Mouse (Mus musculus): ENCODE data around the gene Mbd4. TPM values are rescaled to one million over a fixed set of nuclear protein-coding genes. Genes with fewer than 3 reads are reported as not detected.

Gene Mbd4
- 22.2 and 24.5 TPM in 2 replicates for polyA plus RNA-seq (2014; fragmentation: Nextera tagmentation; extraction: Ambion mirVana)

GRCm38 (mm10) chr6:115853091-115853813 lies at the start of gene Mbd4, which contains the start of gene Ift122:
Mbd4 (minus strand) TSS chr6:115853371.
Ift122 (plus strand) TSS chr6:115853470.
- no peaks in the 10 kb centered on the region for H3K27me3 ChIP-seq (ENCODE audit: control insufficient read depth, insufficient read depth, low read length)
- H3K36me3 ChIP-seq (ENCODE audit: control insufficient read depth, insufficient read depth, low read length), result no peaks in the 10 kb centered on the region
- peak within 1 kb of the TSS; percentile 71 for H3K4me2 ChIP-seq (replicated peaks; ENCODE audit: low read depth, low read length)
- peak within 1 kb of the TSS; percentile 62 for H3K4me3 ChIP-seq (ENCODE audit: low read depth, low read length)
- WGBS, result under 1% methylated on average over 51 of the region's 51 CpGs
- DNase-seq (ENCODE audit: low spot score) (peak; percentile 99), ATAC-seq (ENCODE audit: low FRiP score) (peak; percentile 99)
- H3K9me3 ChIP-seq (ENCODE audit: control insufficient read depth, low read length), result no peaks in the 10 kb centered on the region
- no peaks in the 10 kb centered on the region for H3K4me1 ChIP-seq (replicated peaks; ENCODE audit: control insufficient read depth, insufficient read depth, low read length)
- peak within 1 kb of the TSS; percentile 60 for H3K9ac ChIP-seq (ENCODE audit: low read depth, low read length)
- peak within 1 kb of the TSS; percentile 83 for H3K27ac ChIP-seq (ENCODE audit: low read depth, low read length)

- Histone ChIP-seq H3K9me3 (ENCODE audit: control insufficient read depth, low read length) (no peaks in the 10 kb centered on the region), H3K27ac (ENCODE audit: low read depth, low read length) (no peak overlapping the region), H3K4me3 (ENCODE audit: low read depth, low read length) (no peak overlapping the region), H3K27me3 (ENCODE audit: control insufficient read depth, insufficient read depth, low read length) (no peaks in the 10 kb centered on the region), H3K36me3 (ENCODE audit: control insufficient read depth, insufficient read depth, low read length) (no peaks in the 10 kb centered on the region; the same call in 1 of the 2 replicates), H3K9ac (ENCODE audit: low read depth, low read length) (no peak overlapping the region), H3K4me1 (replicated peaks; ENCODE audit: control insufficient read depth, insufficient read depth, low read length) (no peaks in the 10 kb centered on the region), H3K4me2 (replicated peaks; ENCODE audit: low read depth, low read length) (no peak overlapping the region)
- 83% methylated on average over 3 of the region's 3 CpGs for WGBS
- no peak for ATAC-seq (ENCODE audit: low FRiP score)
- DNase-seq (ENCODE audit: low spot score), result no peak
Observed at GRCm38 (mm10) chr6:115902545-115902944, 49.4 kb upstream of the Mbd4 start.

GRCm38 (mm10) chr6:115901489-115901931 lies 48.3 kb upstream of the Mbd4 start:
- no peaks in the 10 kb centered on the region for H3K36me3 ChIP-seq (ENCODE audit: control insufficient read depth, insufficient read depth, low read length)
- no peak overlapping the region for H3K27ac ChIP-seq (ENCODE audit: low read depth, low read length)
- WGBS, result 75% methylated on average over 8 of the region's 8 CpGs
- no peak overlapping the region for H3K4me3 ChIP-seq (ENCODE audit: low read depth, low read length)
- H3K4me1 ChIP-seq (replicated peaks; ENCODE audit: control insufficient read depth, insufficient read depth, low read length), result no peaks in the 10 kb centered on the region
- H3K4me2 ChIP-seq (replicated peaks; ENCODE audit: low read depth, low read length), result no peak overlapping the region
- no peak for ATAC-seq (ENCODE audit: low FRiP score)
- no peak for DNase-seq (ENCODE audit: low spot score)
- H3K27me3 ChIP-seq (ENCODE audit: control insufficient read depth, insufficient read depth, low read length), result no peaks in the 10 kb centered on the region
- no peaks in the 10 kb centered on the region for H3K9me3 ChIP-seq (ENCODE audit: control insufficient read depth, low read length)
- H3K9ac ChIP-seq (ENCODE audit: low read depth, low read length), result no peak overlapping the region

- WGBS, result 35% methylated on average over 3 of the region's 3 CpGs
- DNase-seq (ENCODE audit: low spot score) (peak; percentile 69), ATAC-seq (ENCODE audit: low FRiP score) (0 out of 2 replicates have a peak, but pooled peaks have one; percentile 57)
- Histone ChIP-seq H3K4me3 (ENCODE audit: low read depth, low read length) (no peak overlapping the region), H3K36me3 (ENCODE audit: control insufficient read depth, insufficient read depth, low read length) (no peaks in the 10 kb centered on the region), H3K9me3 (ENCODE audit: control insufficient read depth, low read length) (no peaks in the 10 kb centered on the region), H3K9ac (ENCODE audit: low read depth, low read length) (no peak overlapping the region), H3K27me3 (ENCODE audit: control insufficient read depth, insufficient read depth, low read length) (no peaks in the 10 kb centered on the region), H3K4me2 (replicated peaks; ENCODE audit: low read depth, low read length) (no peak overlapping the region), H3K4me1 (replicated peaks; ENCODE audit: control insufficient read depth, insufficient read depth, low read length) (no peaks in the 10 kb centered on the region), H3K27ac (ENCODE audit: low read depth, low read length) (no peak overlapping the region)
Observed at GRCm38 (mm10) chr6:115901062-115901461, 47.9 kb upstream of the Mbd4 start.

GRCm38 (mm10) chr6:115897926-115898520 lies 44.9 kb upstream of the Mbd4 start:
- no peaks in the 10 kb centered on the region for H3K9me3 ChIP-seq (ENCODE audit: control insufficient read depth, low read length)
- no peak overlapping the region for H3K27ac ChIP-seq (ENCODE audit: low read depth, low read length)
- WGBS, result 82% methylated on average over 7 of the region's 7 CpGs
- H3K27me3 ChIP-seq (ENCODE audit: control insufficient read depth, insufficient read depth, low read length), result no peaks in the 10 kb centered on the region
- no peak overlapping the region for H3K4me3 ChIP-seq (ENCODE audit: low read depth, low read length)
- no peak for DNase-seq (ENCODE audit: low spot score)
- ATAC-seq (ENCODE audit: low FRiP score), result no peak
- H3K36me3 ChIP-seq (ENCODE audit: control insufficient read depth, insufficient read depth, low read length), result no peaks in the 10 kb centered on the region
- H3K4me2 ChIP-seq (replicated peaks; ENCODE audit: low read depth, low read length), result no peak overlapping the region
- no peak overlapping the region for H3K9ac ChIP-seq (ENCODE audit: low read depth, low read length)
- H3K4me1 ChIP-seq (replicated peaks; ENCODE audit: control insufficient read depth, insufficient read depth, low read length), result no peaks in the 10 kb centered on the region

- H3K27me3 ChIP-seq (ENCODE audit: control insufficient read depth, insufficient read depth, low read length), result no peaks in the 10 kb centered on the region
- no peak overlapping the region for H3K4me3 ChIP-seq (ENCODE audit: low read depth, low read length)
- no peak overlapping the region for H3K9ac ChIP-seq (ENCODE audit: low read depth, low read length)
- H3K4me1 ChIP-seq (replicated peaks; ENCODE audit: control insufficient read depth, insufficient read depth, low read length), result no peaks in the 10 kb centered on the region
- no peak overlapping the region for H3K27ac ChIP-seq (ENCODE audit: low read depth, low read length)
- H3K9me3 ChIP-seq (ENCODE audit: control insufficient read depth, low read length), result no peaks in the 10 kb centered on the region
- H3K36me3 ChIP-seq (ENCODE audit: control insufficient read depth, insufficient read depth, low read length), result 0 out of 2 replicates have a peak, but pooled peaks cover 3% of the 10 kb centered on the region
- no peak for DNase-seq (ENCODE audit: low spot score)
- H3K4me2 ChIP-seq (replicated peaks; ENCODE audit: low read depth, low read length), result no peak overlapping the region
- 80% methylated on average over 4 of the region's 4 CpGs for WGBS
- ATAC-seq (ENCODE audit: low FRiP score), result no peak
Observed at GRCm38 (mm10) chr6:115897117-115897516, 43.9 kb upstream of the Mbd4 start.

- H3K9ac ChIP-seq (ENCODE audit: low read depth, low read length), result no peak overlapping the region
- 0 out of 2 replicates have a peak, but pooled peaks cover 3% of the 10 kb centered on the region for H3K36me3 ChIP-seq (ENCODE audit: control insufficient read depth, insufficient read depth, low read length)
- ATAC-seq (ENCODE audit: low FRiP score), result no peak
- no peaks in the 10 kb centered on the region for H3K4me1 ChIP-seq (replicated peaks; ENCODE audit: control insufficient read depth, insufficient read depth, low read length)
- no peak overlapping the region for H3K4me3 ChIP-seq (ENCODE audit: low read depth, low read length)
- no peaks in the 10 kb centered on the region for H3K27me3 ChIP-seq (ENCODE audit: control insufficient read depth, insufficient read depth, low read length)
- no peaks in the 10 kb centered on the region for H3K9me3 ChIP-seq (ENCODE audit: control insufficient read depth, low read length)
- H3K4me2 ChIP-seq (replicated peaks; ENCODE audit: low read depth, low read length), result no peak overlapping the region
- no peak overlapping the region for H3K27ac ChIP-seq (ENCODE audit: low read depth, low read length)
- DNase-seq (ENCODE audit: low spot score), result no peak
- WGBS, result 36% methylated on average over 1 of the region's 1 CpGs
Observed at GRCm38 (mm10) chr6:115896346-115896745, 43.2 kb upstream of the Mbd4 start.

- Histone ChIP-seq H3K27ac (ENCODE audit: low read depth, low read length) (no peak overlapping the region; the same call in 1 of the 2 replicates), H3K27me3 (ENCODE audit: control insufficient read depth, insufficient read depth, low read length) (no peaks in the 10 kb centered on the region), H3K4me1 (replicated peaks; ENCODE audit: control insufficient read depth, insufficient read depth, low read length) (no peaks in the 10 kb centered on the region), H3K36me3 (ENCODE audit: control insufficient read depth, insufficient read depth, low read length) (peaks cover 3% of the 10 kb centered on the region), H3K9ac (ENCODE audit: low read depth, low read length) (no peak overlapping the region), H3K4me2 (replicated peaks; ENCODE audit: low read depth, low read length) (no peak overlapping the region), H3K4me3 (ENCODE audit: low read depth, low read length) (no peak overlapping the region), H3K9me3 (ENCODE audit: control insufficient read depth, low read length) (no peaks in the 10 kb centered on the region)
- ATAC-seq (ENCODE audit: low FRiP score) (no peak), DNase-seq (ENCODE audit: low spot score) (no peak)
- 85% methylated on average over 3 of the region's 3 CpGs for WGBS
Observed at GRCm38 (mm10) chr6:115892363-115892762, 39.2 kb upstream of the Mbd4 start.
